Mouse (Mus musculus) kidney, adult 2 months (tissue): ENCODE measurements at regions not wholly inside any gene's neighbourhood (a gene's known extent, or its start where the extent isn't known, plus 50 kb on each side); places are given as distances from the start of the nearest gene placed in this dataset.

Experiments
- CTCF ChIP-seq: fragments of 200-500 bp; conservative IDR thresholded peaks from 2 replicates; pipeline ENCODE4 v1.5.1; 2011; ENCODE audit warnings: low read depth, mild to moderate bottlenecking, control low read depth, low read length, moderate library complexity, mixed read lengths; ENCODE audit not compliant: insufficient read depth, insufficient read length
- POLR2A ChIP-seq: fragments of 200-500 bp; IDR thresholded peaks from one replicate; pipeline ENCODE4 v1.6.1; 2011; ENCODE audit warnings: low read depth, low read length, control low read depth

- TF ChIP-seq CTCF = no peak
- TF ChIP-seq POLR2A = no peak
These were observed 186.0 kb downstream of the Gmnc start for GRCm38 (mm10) chr16:26805426-26805825.
